Mouse (Mus musculus) stomach, embryonic 14.5 days (tissue): ENCODE measurements around the gene Akap3. TPM values are rescaled to one million over a fixed set of nuclear protein-coding genes. Genes with fewer than 3 reads are reported as not detected.

Experiments used
- ATAC-seq: fragments of 200-750 bp; cut with Nextera tagmentation; 2 replicates; pipeline ENCODE4 v1.8.0; 2017; ENCODE audit warnings: low read depth, moderate TSS enrichment; ENCODE audit not compliant: insufficient number of reproducible peaks, insufficient read depth, low FRiP score
- H3K27ac ChIP-seq: fragments of 300-500 bp; sonication (generic); 2 replicates; pipeline ENCODE4 v1.5.1; 2014; ENCODE audit warnings: mild to moderate bottlenecking, low read length, moderate library complexity, mixed read lengths
- H3K27me3 ChIP-seq: fragments of 300-500 bp; sonication (generic); 2 replicates; pipeline ENCODE4 v1.6.1; 2014; ENCODE audit warnings: low read length, control low read depth, mixed read lengths; ENCODE audit not compliant: control insufficient read depth, insufficient read depth
- H3K36me3 ChIP-seq: fragments of 300-500 bp; sonication (generic); 2 replicates; pipeline ENCODE4 v1.6.1; 2014; ENCODE audit warnings: mild to moderate bottlenecking, control low read depth, low read length, moderate library complexity, mixed read lengths; ENCODE audit not compliant: control insufficient read depth, insufficient read depth
- H3K4me1 ChIP-seq: fragments of 300-500 bp; sonication (generic); 2 replicates; pipeline ENCODE4 v1.6.1; 2014; ENCODE audit warnings: low read length, control low read depth, mixed read lengths; ENCODE audit not compliant: control insufficient read depth, insufficient read depth
- H3K4me2 ChIP-seq: fragments of 300-500 bp; sonication (generic); replicated peaks from 2 replicates; pipeline ENCODE4 v1.6.1; 2014; ENCODE audit warnings: low read depth, low read length, control low read depth
- H3K4me3 ChIP-seq: fragments of 300-500 bp; sonication (generic); 2 replicates; pipeline ENCODE4 v1.5.1; 2014; ENCODE audit warnings: low read depth, low read length, control low read depth
- H3K9ac ChIP-seq: fragments of 300-500 bp; sonication (generic); replicated peaks from 2 replicates; pipeline ENCODE4 v1.6.1; 2014; ENCODE audit warnings: low read depth, mild to moderate bottlenecking, control low read depth, low read length, moderate library complexity, mixed read lengths
- H3K9me3 ChIP-seq: fragments of 300-500 bp; sonication (generic); 2 replicates; pipeline ENCODE4 v1.6.1; 2016; ENCODE audit warnings: low read depth, low read length, control low read depth; ENCODE audit not compliant: control insufficient read depth
- WGBS: fragments of 180-500 bp; shearing (Covaris S2); extraction: QIAGEN DNeasy Blood & Tissue Kit; methylation state at CpG from one replicate; pipeline ENCODE4 v1.1.7; 2014; 5-methylcytosine and 5-hydroxymethylcytosine counted together
- polyA plus RNA-seq: library from polyadenylated mRNA; unstranded; fragments of >200 nt; fragmentation: Nextera tagmentation; extraction: Ambion mirVana; gene quantifications from 2 replicates; pipeline ENCODE4 v1.2.1, GENCODE M21; 2014

The Akap3 gene
- not detected in 2 replicates for polyA plus RNA-seq

GRCm38 (mm10) chr6:126852881-126853280 lies at the start of gene Akap3:
TSS of gene Akap3 (plus strand) at chr6:126853098.
- Histone ChIP-seq H3K27ac (no peak within 1 kb of the TSS), H3K4me1 (peaks cover 8% of the 10 kb centered on the region), H3K9me3 (no peaks in the 10 kb centered on the region), H3K4me2 (no peak within 1 kb of the TSS), H3K9ac (no peak within 1 kb of the TSS), H3K4me3 (no peak within 1 kb of the TSS), H3K27me3 (no peaks in the 10 kb centered on the region), H3K36me3 (no peaks in the 10 kb centered on the region)
- ATAC-seq = no peak

- no peaks in the 10 kb centered on the region for H3K27me3 ChIP-seq
- 87% methylated on average over 3 of the region's 3 CpGs for WGBS
- H3K4me3 ChIP-seq = no peak overlapping the region
- ATAC-seq = no peak
- no peaks in the 10 kb centered on the region for H3K36me3 ChIP-seq
- H3K9ac ChIP-seq = no peak overlapping the region
- no peak overlapping the region for H3K27ac ChIP-seq
- H3K4me2 ChIP-seq = no peak overlapping the region
- no peaks in the 10 kb centered on the region for H3K4me1 ChIP-seq
- H3K9me3 ChIP-seq = no peaks in the 10 kb centered on the region
Observed at GRCm38 (mm10) chr6:126806783-126807182, 46.1 kb upstream of the Akap3 start.

- Histone ChIP-seq H3K4me3 (no peak overlapping the region), H3K36me3 (no peaks in the 10 kb centered on the region), H3K4me1 (no peaks in the 10 kb centered on the region), H3K4me2 (no peak overlapping the region), H3K27me3 (no peaks in the 10 kb centered on the region), H3K27ac (no peak overlapping the region), H3K9me3 (no peaks in the 10 kb centered on the region), H3K9ac (no peak overlapping the region)
- WGBS = 66% methylated on average over 4 of the region's 4 CpGs
- ATAC-seq = no peak
Observed at GRCm38 (mm10) chr6:126808134-126808533, 44.8 kb upstream of the Akap3 start.

GRCm38 (mm10) chr6:126808561-126808960 lies 44.3 kb upstream of the Akap3 start:
- Histone ChIP-seq H3K9ac (no peak overlapping the region), H3K4me3 (no peak overlapping the region), H3K27ac (no peak overlapping the region), H3K4me1 (no peaks in the 10 kb centered on the region), H3K9me3 (no peaks in the 10 kb centered on the region), H3K4me2 (no peak overlapping the region), H3K27me3 (no peaks in the 10 kb centered on the region), H3K36me3 (no peaks in the 10 kb centered on the region)
- 85% methylated on average over 8 of the region's 8 CpGs for WGBS
- ATAC-seq = no peak

GRCm38 (mm10) chr6:126811481-126811880 lies 41.4 kb upstream of the Akap3 start:
- no peak overlapping the region for H3K4me2 ChIP-seq
- H3K4me3 ChIP-seq = no peak overlapping the region
- no peaks in the 10 kb centered on the region for H3K4me1 ChIP-seq
- H3K27ac ChIP-seq = no peak overlapping the region
- no peaks in the 10 kb centered on the region for H3K27me3 ChIP-seq
- no peaks in the 10 kb centered on the region for H3K36me3 ChIP-seq
- H3K9ac ChIP-seq = no peak overlapping the region
- no peaks in the 10 kb centered on the region for H3K9me3 ChIP-seq
- 86% methylated on average over 4 of the region's 4 CpGs for WGBS
- ATAC-seq = no peak

- H3K4me3 ChIP-seq = no peak overlapping the region
- H3K9ac ChIP-seq = no peak overlapping the region
- H3K27me3 ChIP-seq = no peaks in the 10 kb centered on the region
- no peak overlapping the region for H3K4me2 ChIP-seq
- WGBS = 69% methylated on average over 6 of the region's 6 CpGs
- H3K9me3 ChIP-seq = no peaks in the 10 kb centered on the region
- no peak for ATAC-seq
- H3K4me1 ChIP-seq = no peaks in the 10 kb centered on the region
- H3K27ac ChIP-seq = no peak overlapping the region
- no peaks in the 10 kb centered on the region for H3K36me3 ChIP-seq
Observed at GRCm38 (mm10) chr6:126815206-126815750, 37.6 kb upstream of the Akap3 start.

- H3K36me3 ChIP-seq = peaks cover 7% of the 10 kb centered on the region; the same call in 1 of the 2 replicates
- H3K4me2 ChIP-seq = no peak overlapping the region
- WGBS = 86% methylated on average over 8 of the region's 8 CpGs
- no peak overlapping the region for H3K4me3 ChIP-seq
- H3K4me1 ChIP-seq = no peaks in the 10 kb centered on the region
- H3K27me3 ChIP-seq = no peaks in the 10 kb centered on the region
- H3K27ac ChIP-seq = no peak overlapping the region
- no peak for ATAC-seq
- no peak overlapping the region for H3K9ac ChIP-seq
- H3K9me3 ChIP-seq = no peaks in the 10 kb centered on the region
Observed at GRCm38 (mm10) chr6:126816338-126816737, 36.6 kb upstream of the Akap3 start.

- Histone ChIP-seq H3K27me3 (no peaks in the 10 kb centered on the region), H3K9ac (no peak overlapping the region), H3K27ac (no peak overlapping the region), H3K4me3 (no peak overlapping the region), H3K4me2 (no peak overlapping the region), H3K4me1 (no peaks in the 10 kb centered on the region), H3K36me3 (peaks cover 39% of the 10 kb centered on the region), H3K9me3 (no peaks in the 10 kb centered on the region)
- WGBS = 88% methylated on average over 3 of the region's 3 CpGs
- no peak for ATAC-seq
Observed at GRCm38 (mm10) chr6:126823087-126823486, 29.8 kb upstream of the Akap3 start.

- Histone ChIP-seq H3K27ac (no peak overlapping the region), H3K4me2 (no peak overlapping the region), H3K4me3 (no peak overlapping the region), H3K4me1 (no peaks in the 10 kb centered on the region), H3K36me3 (peaks cover 72% of the 10 kb centered on the region), H3K9ac (no peak overlapping the region), H3K27me3 (no peaks in the 10 kb centered on the region), H3K9me3 (no peaks in the 10 kb centered on the region)
- ATAC-seq = no peak
- 79% methylated on average over 8 of the region's 8 CpGs for WGBS
Observed at GRCm38 (mm10) chr6:126836628-126837027, 16.3 kb upstream of the Akap3 start.
